Mouse (Mus musculus): ENCODE measurements around the gene Arl4a.

Arl4a gene

GRCm38 (mm10) chr12:40017955-40018505 is 19.8 kb downstream of the Arl4a start:
- CTCF ChIA-PET, result no interaction called here
- POLR2A ChIA-PET, result interaction anchor here in 1 of 4 experiments (1.0 to 4.0 kb wide), 4 partner anchors 10 to 205 kb away, joined by 3 to 28 read pairs (median 3); no protein-coding TSS in a partner anchor

GRCm38 (mm10) chr12:40016648-40017460 is 21.0 kb downstream of the Arl4a start:
- ChIA-PET CTCF (no interaction called here), POLR2A (interaction anchor here in 3 of 4 experiments (0.6 to 4.0 kb wide), 17 partner anchors 10 to 206 kb away, joined by 3 to 28 read pairs (median 4); no protein-coding TSS in a partner anchor)

GRCm38 (mm10) chr12:40016068-40016467 is 21.8 kb downstream of the Arl4a start:
- CTCF ChIA-PET, result interaction anchor here in 1 of 4 experiments (0.7 kb wide), 1 partner anchor 474 kb away, joined by 5 read pairs; no protein-coding TSS in a partner anchor

GRCm38 (mm10) chr12:40009866-40010265 is 28.0 kb downstream of the Arl4a start:
- POLR2A ChIA-PET, result interaction anchor here in 3 of 4 experiments (0.6 to 0.9 kb wide), 4 partner anchors 11 to 611 kb away, joined by 3 to 4 read pairs (median 4); no protein-coding TSS in a partner anchor
- CTCF ChIA-PET, result no interaction called here

More at GRCm38 (mm10) chr12:40016068-40016467, 21.8 kb downstream of the Arl4a start:
- POLR2A ChIA-PET, result interaction anchor here (0.6 to 4.0 kb wide), 16 partner anchors 9 to 652 kb away, joined by 3 to 28 read pairs (median 4); no protein-coding TSS in a partner anchor

- ChIA-PET CTCF (no interaction called here), POLR2A (no interaction called here)
These were observed 29.4 kb downstream of the Arl4a start for GRCm38 (mm10) chr12:40008459-40008858.

- ChIA-PET CTCF (no interaction called here), POLR2A (interaction anchor here in 1 of 4 experiments (2.9 kb wide), 1 partner anchor 11 kb away, joined by 8 read pairs; no protein-coding TSS in a partner anchor)
These were observed 33.1 kb downstream of the Arl4a start for GRCm38 (mm10) chr12:40004766-40005165.

GRCm38 (mm10) chr12:39998853-39999195 is 39.0 kb downstream of the Arl4a start:
- ChIA-PET CTCF (interaction anchor here in 3 of 4 experiments (0.5 to 0.7 kb wide), 5 partner anchors 38 to 834 kb away, joined by 3 to 10 read pairs (median 4); no protein-coding TSS in a partner anchor), POLR2A (interaction anchor here in 3 of 4 experiments (0.6 to 2.4 kb wide), 21 partner anchors 11 to 638 kb away, joined by 3 to 16 read pairs (median 4); no protein-coding TSS in a partner anchor)

GRCm38 (mm10) chr12:39998070-39998852 is 39.6 kb downstream of the Arl4a start:
- ChIA-PET CTCF (interaction anchor here in 2 of 4 experiments (0.6 to 0.7 kb wide), 3 partner anchors 39 to 834 kb away, joined by 3 to 4 read pairs (median 3); no protein-coding TSS in a partner anchor), POLR2A (interaction anchor here in 3 of 4 experiments (0.6 to 2.4 kb wide), 20 partner anchors 12 to 638 kb away, joined by 3 to 16 read pairs (median 4); no protein-coding TSS in a partner anchor)

GRCm38 (mm10) chr12:39997651-39998050 is 40.2 kb downstream of the Arl4a start:
- CTCF ChIA-PET, result no interaction called here

GRCm38 (mm10) chr12:39996015-39996414 is 41.8 kb downstream of the Arl4a start:
- POLR2A ChIA-PET, result interaction anchor here in 1 of 4 experiments (1.6 kb wide), 1 partner anchor 41 kb away, joined by 6 read pairs; no protein-coding TSS in a partner anchor

More at GRCm38 (mm10) chr12:39997651-39998050, 40.2 kb downstream of the Arl4a start:
- POLR2A ChIA-PET, result interaction anchor here in 3 of 4 experiments (1.3 to 2.4 kb wide), 7 partner anchors 16 to 471 kb away, joined by 3 to 16 read pairs (median 7); no protein-coding TSS in a partner anchor

GRCm38 (mm10) chr12:39995609-39996008 is 42.2 kb downstream of the Arl4a start:
- POLR2A ChIA-PET, result interaction anchor here in 2 of 4 experiments (0.7 to 1.6 kb wide), 2 partner anchors 19 to 41 kb away, joined by 6 read pairs; no protein-coding TSS in a partner anchor

More at GRCm38 (mm10) chr12:39996015-39996414, 41.8 kb downstream of the Arl4a start:
- CTCF ChIA-PET, result no interaction called here

GRCm38 (mm10) chr12:39992767-39993302 is 45.0 kb downstream of the Arl4a start:
- ChIA-PET CTCF (interaction anchor here in 1 of 4 experiments (0.6 kb wide), 1 partner anchor 197 kb away, joined by 3 read pairs; no protein-coding TSS in a partner anchor), POLR2A (no interaction called here)

More at GRCm38 (mm10) chr12:39995609-39996008, 42.2 kb downstream of the Arl4a start:
- CTCF ChIA-PET, result no interaction called here

- ChIA-PET POLR2A (no interaction called here), CTCF (no interaction called here)
These were observed 46.7 kb downstream of the Arl4a start for GRCm38 (mm10) chr12:39990830-39991780.

GRCm38 (mm10) chr12:39989136-39989535 is 48.7 kb downstream of the Arl4a start:
- CTCF ChIA-PET, result no interaction called here
- POLR2A ChIA-PET, result no interaction called here

GRCm38 (mm10) chr12:39987177-39987576 is 50.6 kb downstream of the Arl4a start:
- POLR2A ChIA-PET, result interaction anchor here in 1 of 4 experiments (1.3 kb wide), 1 partner anchor 50 kb away, joined by 4 read pairs; no protein-coding TSS in a partner anchor

GRCm38 (mm10) chr12:39985639-39986038 is 52.2 kb downstream of the Arl4a start:
- ChIA-PET POLR2A (interaction anchor here in 2 of 4 experiments (1.3 to 1.4 kb wide), 2 partner anchors 51 kb away, joined by 3 to 4 read pairs; no protein-coding TSS in a partner anchor), CTCF (interaction anchor here in 1 of 4 experiments (0.6 kb wide), 1 partner anchor 592 kb away, joined by 3 read pairs; no protein-coding TSS in a partner anchor)

More at GRCm38 (mm10) chr12:39987177-39987576, 50.6 kb downstream of the Arl4a start:
- CTCF ChIA-PET, result no interaction called here

GRCm38 (mm10) chr12:39979792-39980191 is 58.0 kb downstream of the Arl4a start:
- ChIA-PET CTCF (no interaction called here), POLR2A (no interaction called here)
